Mouse (Mus musculus) limb, embryonic 15.5 days (tissue): ENCODE results near the gene Swi5. TPM values are rescaled to one million over a fixed set of nuclear protein-coding genes. Genes with fewer than 3 reads are reported as not detected.
A peak's percentile ranks its signal among the peaks of the same experiment; 100 is the strongest.

Experiments
- ATAC-seq: fragments of 200-750 bp; cut with Nextera tagmentation; 2 replicates; pipeline ENCODE4 v1.8.0; 2017; ENCODE audit warnings: low read depth, moderate TSS enrichment; ENCODE audit not compliant: insufficient number of reproducible peaks, low FRiP score, low TSS enrichment
- H3K27ac ChIP-seq: fragments of 300-500 bp; sonication (generic); 2 replicates; pipeline ENCODE4 v1.5.1; 2015; ENCODE audit warnings: moderate library complexity, mild to moderate bottlenecking, inconsistent platforms
- H3K27me3 ChIP-seq: fragments of 300-500 bp; sonication (generic); 2 replicates; pipeline ENCODE4 v1.6.1; 2015; ENCODE audit warnings: inconsistent platforms
- H3K36me3 ChIP-seq: fragments of 300-500 bp; sonication (generic); 2 replicates; pipeline ENCODE4 v1.6.1; 2015; ENCODE audit warnings: inconsistent platforms
- H3K4me1 ChIP-seq: fragments of 300-500 bp; sonication (generic); 2 replicates; pipeline ENCODE4 v1.6.1; 2015; ENCODE audit warnings: inconsistent platforms
- H3K4me2 ChIP-seq: fragments of 300-500 bp; sonication (generic); 2 replicates; pipeline ENCODE4 v1.6.1; 2015; ENCODE audit warnings: mild to moderate bottlenecking, inconsistent platforms
- H3K4me3 ChIP-seq: fragments of 300-500 bp; sonication (generic); 2 replicates; pipeline ENCODE4 v1.5.1; 2015; ENCODE audit warnings: mild to moderate bottlenecking, inconsistent platforms
- H3K9ac ChIP-seq: fragments of 300-500 bp; sonication (generic); 2 replicates; pipeline ENCODE4 v1.6.1; 2015; ENCODE audit warnings: inconsistent platforms
- H3K9me3 ChIP-seq: fragments of 300-500 bp; sonication (generic); 2 replicates; pipeline ENCODE4 v1.6.1; 2016; ENCODE audit warnings: inconsistent platforms
- WGBS: fragments of 180-500 bp; shearing (Covaris S2); methylation state at CpG from one replicate; pipeline ENCODE4 v1.1.7; 2015; 5-methylcytosine and 5-hydroxymethylcytosine counted together
- polyA plus RNA-seq: library from polyadenylated mRNA; unstranded; fragments of >200 nt; fragmentation: Nextera tagmentation; extraction: Ambion mirVana; gene quantifications from 2 replicates; pipeline ENCODE4 v1.2.1, GENCODE M21; 2015

Gene Swi5
- polyA plus RNA-seq: 370 and 413 TPM in 2 replicates

- Histone ChIP-seq H3K27ac (peak within 1 kb of the TSS; percentile 83), H3K9ac (peak within 1 kb of the TSS; percentile 84), H3K4me3 (peak within 1 kb of the TSS; percentile 79), H3K27me3 (no peaks in the 10 kb centered on the region), H3K4me2 (peak within 1 kb of the TSS; percentile 78), H3K4me1 (peaks cover 21% of the 10 kb centered on the region), H3K36me3 (peaks cover 38% of the 10 kb centered on the region), H3K9me3 (no peaks in the 10 kb centered on the region)
- under 1% methylated on average over 38 of the region's 41 CpGs for WGBS
- ATAC-seq: peak; percentile 99
These were observed at the start of gene Swi5 for GRCm38 (mm10) chr2:32287923-32288367. TSS of gene Swi5 (minus strand) at chr2:32288075.

GRCm38 (mm10) chr2:32335888-32336287 is 48.0 kb upstream of the Swi5 start:
- WGBS: 52% methylated on average over 15 of the region's 15 CpGs

GRCm38 (mm10) chr2:32332159-32332558 is 44.3 kb upstream of the Swi5 start:
- Histone ChIP-seq H3K4me2 (no peak overlapping the region), H3K36me3 (peaks cover 53% of the 10 kb centered on the region), H3K9ac (no peak overlapping the region), H3K4me3 (no peak overlapping the region), H3K9me3 (no peaks in the 10 kb centered on the region), H3K27me3 (no peaks in the 10 kb centered on the region), H3K4me1 (peaks cover 32% of the 10 kb centered on the region), H3K27ac (no peak overlapping the region)
- WGBS: 87% methylated on average over 5 of the region's 5 CpGs
- ATAC-seq: no peak

More at GRCm38 (mm10) chr2:32335888-32336287, 48.0 kb upstream of the Swi5 start:
- Histone ChIP-seq H3K4me2 (no peak overlapping the region), H3K36me3 (peaks cover 81% of the 10 kb centered on the region), H3K27me3 (no peaks in the 10 kb centered on the region), H3K4me3 (no peak overlapping the region), H3K27ac (no peak overlapping the region), H3K9me3 (no peaks in the 10 kb centered on the region), H3K9ac (no peak overlapping the region), H3K4me1 (peaks cover 2% of the 10 kb centered on the region; the same call in 1 of the 2 replicates)
- ATAC-seq: no peak

- 11% methylated on average over 6 of the region's 6 CpGs for WGBS
- no peak overlapping the region for H3K9ac ChIP-seq
- no peaks in the 10 kb centered on the region for H3K9me3 ChIP-seq
- H3K27me3 ChIP-seq: no peaks in the 10 kb centered on the region
- no peak overlapping the region for H3K4me3 ChIP-seq
- no peak overlapping the region for H3K4me2 ChIP-seq
- H3K27ac ChIP-seq: peak overlapping the region; percentile 94
- peaks cover 42% of the 10 kb centered on the region for H3K36me3 ChIP-seq
- H3K4me1 ChIP-seq: peaks cover 45% of the 10 kb centered on the region
- ATAC-seq: peak; percentile 85
These were observed 41.7 kb upstream of the Swi5 start for GRCm38 (mm10) chr2:32329531-32329930.

GRCm38 (mm10) chr2:32328911-32329460 is 41.1 kb upstream of the Swi5 start:
- peaks cover 45% of the 10 kb centered on the region for H3K4me1 ChIP-seq
- WGBS: 18% methylated on average over 13 of the region's 13 CpGs
- ATAC-seq: no peak; the same call in 1 of the 2 replicates
- H3K9ac ChIP-seq: 0 out of 2 replicates have a peak overlapping the region, but pooled peaks have one; percentile 7
- H3K27me3 ChIP-seq: no peaks in the 10 kb centered on the region
- H3K27ac ChIP-seq: peak overlapping the region; percentile 94
- H3K9me3 ChIP-seq: no peaks in the 10 kb centered on the region
- H3K4me2 ChIP-seq: no peak overlapping the region
- peaks cover 40% of the 10 kb centered on the region for H3K36me3 ChIP-seq
- no peak overlapping the region for H3K4me3 ChIP-seq

GRCm38 (mm10) chr2:32327200-32327599 is 39.3 kb upstream of the Swi5 start:
- 51% methylated on average over 4 of the region's 4 CpGs for WGBS

GRCm38 (mm10) chr2:32325342-32325741 is 37.5 kb upstream of the Swi5 start:
- ATAC-seq: no peak
- Histone ChIP-seq H3K36me3 (peaks cover 29% of the 10 kb centered on the region), H3K9ac (no peak overlapping the region), H3K27ac (peak overlapping the region; percentile 50; the same call in 1 of the 2 replicates), H3K9me3 (no peaks in the 10 kb centered on the region), H3K4me2 (no peak overlapping the region), H3K4me3 (no peak overlapping the region), H3K4me1 (peaks cover 47% of the 10 kb centered on the region), H3K27me3 (no peaks in the 10 kb centered on the region)
- 53% methylated on average over 7 of the region's 7 CpGs for WGBS

More at GRCm38 (mm10) chr2:32327200-32327599, 39.3 kb upstream of the Swi5 start:
- H3K9me3 ChIP-seq: no peaks in the 10 kb centered on the region
- no peaks in the 10 kb centered on the region for H3K27me3 ChIP-seq
- ATAC-seq: no peak
- no peak overlapping the region for H3K9ac ChIP-seq
- H3K27ac ChIP-seq: peak overlapping the region; percentile 54
- peaks cover 34% of the 10 kb centered on the region for H3K36me3 ChIP-seq
- no peak overlapping the region for H3K4me2 ChIP-seq
- no peak overlapping the region for H3K4me3 ChIP-seq
- H3K4me1 ChIP-seq: peaks cover 45% of the 10 kb centered on the region

GRCm38 (mm10) chr2:32324322-32324721 is 36.4 kb upstream of the Swi5 start:
- WGBS: 60% methylated on average over 4 of the region's 4 CpGs

GRCm38 (mm10) chr2:32322754-32323741 is 35.2 kb upstream of the Swi5 start:
- Histone ChIP-seq H3K4me2 (no peak overlapping the region), H3K9me3 (no peaks in the 10 kb centered on the region), H3K27me3 (no peaks in the 10 kb centered on the region), H3K36me3 (peaks cover 29% of the 10 kb centered on the region), H3K4me1 (peaks cover 41% of the 10 kb centered on the region), H3K4me3 (no peak overlapping the region), H3K27ac (0 out of 2 replicates have a peak overlapping the region, but pooled peaks have one; percentile 8), H3K9ac (no peak overlapping the region)
- no peak for ATAC-seq
- 75% methylated on average over 7 of the region's 7 CpGs for WGBS

More at GRCm38 (mm10) chr2:32324322-32324721, 36.4 kb upstream of the Swi5 start:
- H3K4me3 ChIP-seq: no peak overlapping the region
- H3K27ac ChIP-seq: no peak overlapping the region
- H3K9ac ChIP-seq: no peak overlapping the region
- no peak for ATAC-seq
- H3K4me2 ChIP-seq: no peak overlapping the region
- H3K36me3 ChIP-seq: peaks cover 29% of the 10 kb centered on the region
- H3K27me3 ChIP-seq: no peaks in the 10 kb centered on the region
- peaks cover 49% of the 10 kb centered on the region for H3K4me1 ChIP-seq
- no peaks in the 10 kb centered on the region for H3K9me3 ChIP-seq

GRCm38 (mm10) chr2:32321591-32322298 is 33.9 kb upstream of the Swi5 start:
- 69% methylated on average over 9 of the region's 9 CpGs for WGBS
- H3K4me1 ChIP-seq: peaks cover 44% of the 10 kb centered on the region
- H3K4me2 ChIP-seq: no peak overlapping the region
- H3K9me3 ChIP-seq: no peaks in the 10 kb centered on the region
- H3K36me3 ChIP-seq: peaks cover 29% of the 10 kb centered on the region
- H3K4me3 ChIP-seq: no peak overlapping the region
- no peak overlapping the region for H3K9ac ChIP-seq
- ATAC-seq: no peak
- no peaks in the 10 kb centered on the region for H3K27me3 ChIP-seq
- H3K27ac ChIP-seq: 0 out of 2 replicates have a peak overlapping the region, but pooled peaks have one; percentile 24

- Histone ChIP-seq H3K4me3 (no peak overlapping the region), H3K9me3 (no peaks in the 10 kb centered on the region), H3K27me3 (no peaks in the 10 kb centered on the region), H3K27ac (peak overlapping the region; percentile 100), H3K36me3 (peaks cover 24% of the 10 kb centered on the region), H3K4me1 (peaks cover 47% of the 10 kb centered on the region), H3K4me2 (no peak overlapping the region), H3K9ac (no peak overlapping the region)
- 47% methylated on average over 11 of the region's 11 CpGs for WGBS
- ATAC-seq: no peak
These were observed 32.8 kb upstream of the Swi5 start for GRCm38 (mm10) chr2:32320721-32321120.
